Mouse (Mus musculus) midbrain, embryonic 16.5 days (tissue): Measurements from ENCODE around the gene Trim30a. TPM values are rescaled to one million over a fixed set of nuclear protein-coding genes. Genes with fewer than 3 reads are reported as not detected.
"Not testable (repeated sequence)": the region's sequence is repeated elsewhere in the genome, so short reads cannot be mapped to it uniquely, and the experiment has no call there.

Source experiments
- ATAC-seq: fragments of 200-750 bp; cut with Nextera tagmentation; 2 replicates; pipeline ENCODE4 v1.8.0; 2017; ENCODE audit warnings: moderate TSS enrichment
- H3K27ac ChIP-seq: fragments of 300-500 bp; sonication (generic); 2 replicates; pipeline ENCODE4 v1.5.1; 2014; ENCODE audit warnings: mild to moderate bottlenecking, low read length, mixed read lengths
- H3K27me3 ChIP-seq: fragments of 300-500 bp; sonication (generic); 2 replicates; pipeline ENCODE4 v1.6.1; 2014; ENCODE audit warnings: low read depth, low read length, mixed read lengths; ENCODE audit not compliant: control insufficient read depth, insufficient read depth
- H3K36me3 ChIP-seq: fragments of 300-500 bp; sonication (generic); 2 replicates; pipeline ENCODE4 v1.6.1; 2014; ENCODE audit warnings: mild to moderate bottlenecking, low read length, moderate library complexity, mixed read lengths; ENCODE audit not compliant: control insufficient read depth, insufficient read depth
- H3K4me1 ChIP-seq: fragments of 300-500 bp; sonication (generic); 2 replicates; pipeline ENCODE4 v1.6.1; 2014; ENCODE audit warnings: mild to moderate bottlenecking, low read length, mixed read lengths; ENCODE audit not compliant: control insufficient read depth, insufficient read depth
- H3K4me2 ChIP-seq: fragments of 300-500 bp; sonication (generic); 2 replicates; pipeline ENCODE4 v1.6.1; 2014; ENCODE audit warnings: mild to moderate bottlenecking, low read length, mixed read lengths
- H3K4me3 ChIP-seq: fragments of 300-500 bp; sonication (generic); 2 replicates; pipeline ENCODE4 v1.5.1; 2014; ENCODE audit warnings: low read depth, mild to moderate bottlenecking, low read length, moderate library complexity, mixed read lengths
- H3K9ac ChIP-seq: fragments of 300-500 bp; sonication (generic); 2 replicates; pipeline ENCODE4 v1.6.1; 2014; ENCODE audit warnings: low read depth, low read length, mixed read lengths
- H3K9me3 ChIP-seq: fragments of 300-500 bp; sonication (generic); replicated peaks from 2 replicates; pipeline ENCODE4 v1.6.1; 2014; ENCODE audit warnings: mild to moderate bottlenecking, low read length, mixed read lengths; ENCODE audit not compliant: control insufficient read depth, poor library complexity, severe bottlenecking
- WGBS: fragments of 180-500 bp; shearing (Covaris S2); extraction: QIAGEN DNeasy Blood & Tissue Kit; methylation state at CpG from one replicate; pipeline ENCODE4 v1.1.7; 2014; 5-methylcytosine and 5-hydroxymethylcytosine counted together
- polyA plus RNA-seq: library from polyadenylated mRNA; unstranded; fragments of >200 nt; fragmentation: Nextera tagmentation; extraction: Ambion mirVana; gene quantifications from 2 replicates; pipeline ENCODE4 v1.2.1, GENCODE M21; 2015

Gene Trim30a
- 0.42 and 0.48 TPM in 2 replicates for polyA plus RNA-seq

DNA sequence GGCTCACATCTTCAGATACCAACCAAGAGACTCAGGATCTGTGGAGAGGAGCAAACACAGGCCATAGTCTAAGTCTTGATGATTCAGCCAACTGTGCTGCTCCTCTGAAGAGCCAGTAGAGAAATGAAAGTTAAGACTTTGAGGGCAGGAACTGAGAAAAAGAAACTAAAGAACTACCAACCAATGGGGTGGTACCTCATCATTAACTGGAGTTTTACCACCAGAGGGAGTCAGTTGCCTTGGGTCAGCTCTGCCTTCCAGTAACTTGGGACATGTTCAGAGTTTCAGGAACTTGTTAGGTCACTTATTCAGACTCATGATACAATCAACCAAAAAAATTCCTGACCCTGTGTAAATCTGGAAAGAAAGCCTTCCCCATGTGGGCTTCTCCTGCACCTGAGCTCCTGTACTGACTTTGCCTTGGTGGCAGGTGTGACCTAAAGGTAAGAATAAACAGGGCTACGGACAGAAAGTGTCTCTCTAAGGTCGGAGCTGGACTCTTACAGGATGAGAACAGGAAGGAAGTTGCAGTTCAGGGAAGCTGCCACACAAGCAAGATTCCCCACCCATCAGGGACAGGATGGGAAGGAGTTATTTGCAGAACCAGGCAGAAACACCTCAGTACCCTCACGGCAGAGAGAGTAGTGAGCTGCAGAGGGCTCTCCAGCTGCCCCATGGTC, at the start of gene Trim30a:
Gene Trim30a (minus strand): TSS at position 129 of the 680 bp plus-strand sequence.
- H3K36me3 ChIP-seq: no peaks in the 10 kb centered on the region
- no peak within 1 kb of the TSS for H3K4me3 ChIP-seq
- 87% methylated on average over 3 of the region's 3 CpGs for WGBS
- ATAC-seq: no peak
- no peak within 1 kb of the TSS for H3K27ac ChIP-seq
- no peak within 1 kb of the TSS for H3K4me2 ChIP-seq
- no peaks in the 10 kb centered on the region for H3K4me1 ChIP-seq
- no peak within 1 kb of the TSS for H3K9ac ChIP-seq
- H3K9me3 ChIP-seq: no peaks in the 10 kb centered on the region
- no peaks in the 10 kb centered on the region for H3K27me3 ChIP-seq

DNA sequence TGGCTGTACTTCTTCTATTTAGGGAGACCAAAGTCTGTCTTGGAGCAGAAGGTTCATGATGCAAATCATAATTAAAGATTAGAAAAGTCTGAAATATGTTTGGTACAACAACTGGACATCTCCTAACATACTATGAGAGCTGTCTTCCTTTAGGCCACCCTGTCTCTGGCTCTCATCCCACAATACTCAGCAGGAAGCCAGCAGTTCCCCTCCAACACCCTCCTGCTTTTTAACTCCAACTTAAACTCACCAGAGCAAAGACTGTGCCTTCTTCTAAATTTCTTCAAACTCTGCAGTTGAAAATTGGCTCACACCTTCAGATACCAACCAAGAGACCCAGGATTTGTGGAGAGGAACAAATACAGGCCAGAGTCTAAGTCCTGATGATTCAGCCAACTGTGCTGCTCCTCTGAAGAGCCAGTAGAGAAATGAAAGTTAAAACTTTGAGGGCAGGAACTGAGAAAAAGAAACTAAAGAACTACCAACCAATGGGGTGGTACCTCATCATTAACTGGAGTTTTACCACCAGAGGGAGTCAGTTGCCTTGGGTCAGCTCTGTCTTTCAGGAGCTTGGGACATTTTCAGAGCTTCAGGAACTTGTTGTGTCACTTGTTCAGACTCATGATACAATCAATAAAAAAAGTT, 42.5 kb upstream of the Trim30a start, which contains the start of gene Trim30d:
Gene Trim30d (minus strand): TSS at position 429 of the 645 bp plus-strand sequence.
- ATAC-seq, H3K27ac ChIP-seq, H3K36me3 ChIP-seq, H3K9me3 ChIP-seq, H3K4me1 ChIP-seq, H3K27me3 ChIP-seq, H3K4me3 ChIP-seq, H3K4me2 ChIP-seq, H3K9ac ChIP-seq: not testable (repeated sequence)

DNA sequence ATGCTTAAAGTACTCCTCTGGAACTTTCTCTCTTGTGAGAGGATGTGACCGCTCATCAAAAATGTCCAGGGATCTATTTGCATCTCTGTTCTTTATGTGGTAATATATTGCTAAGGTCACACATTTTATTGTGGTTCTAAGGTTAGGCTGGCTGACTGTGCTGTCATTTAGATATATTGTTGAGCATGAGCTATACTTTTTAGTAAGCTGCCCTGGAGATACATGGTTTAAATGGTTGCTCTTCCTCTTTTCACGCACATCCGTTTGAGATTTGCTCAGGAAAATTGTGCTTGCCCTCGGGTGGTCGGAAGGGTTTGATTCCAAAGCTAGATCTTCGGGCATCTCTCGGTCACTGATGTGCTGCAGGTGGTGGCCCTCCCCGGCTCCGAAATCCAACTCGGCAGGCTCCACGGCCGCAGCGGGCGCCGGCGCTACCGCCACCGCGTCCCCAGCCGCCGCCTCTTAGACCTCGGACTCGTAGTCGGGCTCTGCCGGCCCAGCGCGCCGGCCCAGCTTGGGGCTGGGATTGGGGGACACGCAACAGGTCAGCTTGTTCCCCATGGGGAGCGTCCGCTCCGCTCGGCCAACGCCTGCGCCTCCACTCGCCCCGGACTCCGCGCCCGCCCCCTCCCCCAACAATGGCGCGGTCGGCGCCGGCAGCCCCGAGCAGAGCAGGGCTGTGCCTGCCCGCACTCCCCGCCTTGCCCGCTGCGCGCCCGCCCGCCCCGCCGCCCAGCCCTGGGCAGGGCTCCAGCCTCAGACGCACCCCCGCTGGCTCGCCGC, 36.8 kb upstream of the Trim30a start:
- peak; percentile 97 for ATAC-seq
- 2% methylated on average over 44 of the region's 59 CpGs for WGBS
- H3K36me3 ChIP-seq: no peaks in the 10 kb centered on the region
- H3K9ac ChIP-seq: peak overlapping the region; percentile 62
- H3K27me3 ChIP-seq: no peaks in the 10 kb centered on the region
- H3K4me3 ChIP-seq: peak overlapping the region; percentile 52
- peak overlapping the region; percentile 58 for H3K4me2 ChIP-seq
- H3K27ac ChIP-seq: no peak overlapping the region
- H3K4me1 ChIP-seq: no peaks in the 10 kb centered on the region
- no peaks in the 10 kb centered on the region for H3K9me3 ChIP-seq

DNA sequence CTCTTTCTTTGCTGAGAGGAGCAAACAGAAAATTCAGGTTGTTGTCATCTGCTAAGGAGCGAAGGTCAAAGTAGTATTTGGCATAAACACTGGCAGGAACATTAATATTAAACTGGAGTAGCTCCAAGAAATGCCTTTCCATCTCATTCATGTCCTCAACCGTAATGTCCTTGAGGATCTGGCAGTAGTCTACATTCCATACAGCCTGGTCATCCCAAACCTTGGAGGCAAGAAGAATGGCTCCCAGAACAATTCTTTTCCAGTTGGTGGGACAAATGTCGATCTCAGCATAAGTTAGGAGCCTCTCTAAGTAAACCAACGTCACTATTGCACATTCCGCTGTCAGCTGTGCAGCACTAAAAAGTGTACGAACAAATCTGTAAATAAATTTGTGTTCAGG, 36.2 kb upstream of the Trim30a start:
- H3K4me1 ChIP-seq, ATAC-seq, H3K36me3 ChIP-seq, H3K4me3 ChIP-seq, H3K27me3 ChIP-seq, H3K27ac ChIP-seq, H3K9ac ChIP-seq, H3K9me3 ChIP-seq, H3K4me2 ChIP-seq: not testable (repeated sequence)
- 74% methylated on average over 6 of the region's 6 CpGs for WGBS

DNA sequence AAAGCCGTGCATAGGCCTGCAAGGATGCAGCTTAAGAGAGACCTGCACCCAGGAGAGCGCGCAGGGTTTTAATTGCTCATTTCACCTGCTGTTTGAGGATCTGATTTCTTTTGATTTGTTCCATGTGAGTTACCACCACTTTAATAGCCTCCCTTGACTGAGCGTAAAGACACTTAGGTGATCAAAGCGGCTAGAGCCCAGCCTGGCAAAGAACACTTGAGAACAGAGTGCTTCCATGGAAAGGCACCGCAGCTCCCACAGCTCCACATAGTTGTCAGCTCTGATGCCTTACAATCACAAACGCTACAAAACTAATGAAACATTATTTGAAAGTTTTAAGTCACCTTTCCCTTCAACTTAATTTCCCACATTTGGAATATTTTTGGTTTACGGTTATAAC, 34.5 kb upstream of the Trim30a start:
- not testable (repeated sequence) for H3K4me1 ChIP-seq, H3K4me3 ChIP-seq, H3K9ac ChIP-seq, H3K9me3 ChIP-seq, H3K4me2 ChIP-seq, H3K27me3 ChIP-seq, H3K27ac ChIP-seq, H3K36me3 ChIP-seq
- WGBS: 46% methylated on average over 6 of the region's 8 CpGs
- peak; percentile 42; the same call in 1 of the 2 replicates for ATAC-seq

DNA sequence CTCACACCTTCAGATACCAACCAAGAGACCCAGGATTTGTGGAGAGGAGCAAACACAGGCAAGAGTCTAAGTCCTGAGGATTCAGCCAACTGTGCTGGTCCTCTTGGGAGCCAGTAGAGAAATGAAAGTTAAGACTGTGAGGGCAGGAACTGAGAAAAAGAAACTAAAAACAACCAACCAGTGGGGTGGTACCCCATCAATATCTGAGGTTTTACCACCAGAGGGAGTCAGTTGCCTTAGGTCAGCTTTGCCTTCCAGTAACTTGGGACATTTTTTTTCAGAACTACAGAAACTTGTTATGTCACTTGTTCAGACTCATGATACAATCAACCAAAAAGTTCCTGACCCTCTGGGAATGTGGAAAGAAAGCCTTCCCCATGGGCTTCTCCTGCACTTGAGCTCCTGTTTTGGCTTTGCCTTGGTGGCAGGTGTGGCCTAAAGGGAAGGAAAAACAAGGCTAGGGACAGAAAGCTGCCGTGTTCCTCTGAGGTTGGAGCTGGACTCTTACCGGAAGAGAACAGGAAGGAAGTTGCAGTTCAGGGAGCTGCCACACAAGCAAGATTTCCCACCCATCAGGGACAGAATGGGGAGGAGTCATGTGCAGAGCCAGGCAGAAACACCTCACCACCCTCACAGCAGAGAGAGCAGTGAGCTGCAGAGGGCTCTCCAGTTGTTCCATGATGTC, 18.9 kb downstream of the Trim30a start:
- no peak overlapping the region for H3K27ac ChIP-seq
- no peaks in the 10 kb centered on the region for H3K36me3 ChIP-seq
- H3K4me1 ChIP-seq: no peaks in the 10 kb centered on the region
- H3K9ac ChIP-seq: no peak overlapping the region
- H3K4me3 ChIP-seq: no peak overlapping the region
- no peak for ATAC-seq
- H3K9me3 ChIP-seq: no peaks in the 10 kb centered on the region
- no peaks in the 10 kb centered on the region for H3K27me3 ChIP-seq
- 80% methylated on average over 2 of the region's 2 CpGs for WGBS
- H3K4me2 ChIP-seq: no peak overlapping the region

DNA sequence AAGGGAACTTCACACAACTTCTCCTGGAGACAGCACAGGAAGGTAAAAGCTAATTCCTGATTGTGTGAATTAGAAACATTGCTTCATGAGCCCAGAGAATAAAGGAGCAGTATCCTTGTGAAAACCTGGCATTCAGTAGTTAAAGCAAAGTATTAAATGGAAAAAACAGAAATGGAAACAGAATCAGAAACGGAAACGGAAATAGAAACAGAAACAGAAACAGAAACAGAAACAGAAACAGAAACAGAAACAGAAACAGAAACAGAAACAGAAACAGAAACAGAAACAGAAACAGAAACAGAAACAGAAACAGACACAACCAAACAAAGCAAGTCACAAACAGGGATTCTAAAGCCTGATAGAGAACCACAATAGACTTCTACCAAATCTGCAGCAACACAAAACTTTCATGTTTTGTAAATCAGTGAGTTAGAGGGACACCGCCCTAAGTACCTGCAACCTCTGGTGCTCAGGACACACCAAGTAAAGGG, 60.5 kb downstream of the Trim30a start:
- no peak for ATAC-seq
- no peak overlapping the region for H3K9ac ChIP-seq
- H3K36me3 ChIP-seq: no peaks in the 10 kb centered on the region
- H3K27ac ChIP-seq: no peak overlapping the region
- no peaks in the 10 kb centered on the region for H3K27me3 ChIP-seq
- H3K4me3 ChIP-seq: no peak overlapping the region
- H3K9me3 ChIP-seq: no peaks in the 10 kb centered on the region
- no peak overlapping the region for H3K4me2 ChIP-seq
- H3K4me1 ChIP-seq: no peaks in the 10 kb centered on the region
- over 99% methylated on average over 3 of the region's 3 CpGs for WGBS

DNA sequence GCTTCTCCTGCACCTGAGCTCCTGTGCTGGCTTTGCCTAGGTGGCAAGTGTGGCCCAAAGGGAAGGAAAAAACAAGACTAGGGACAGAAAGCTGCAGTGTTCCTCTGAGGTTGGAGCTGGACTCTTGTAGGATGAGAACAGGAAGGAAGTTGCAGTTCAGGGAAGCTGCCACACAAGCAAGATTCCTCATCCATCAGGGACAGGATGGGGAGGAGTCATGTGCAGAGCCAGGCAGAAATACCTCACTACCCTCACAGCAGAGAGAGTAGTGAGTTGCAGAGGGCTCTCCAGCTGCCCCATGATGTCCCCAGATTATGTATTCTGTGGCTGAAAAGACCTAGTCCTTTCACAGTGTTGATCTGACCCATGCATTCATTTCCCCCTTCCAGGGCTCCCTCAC, 63.9 kb downstream of the Trim30a start:
- H3K27ac ChIP-seq: no peak overlapping the region
- no peak overlapping the region for H3K4me2 ChIP-seq
- H3K4me3 ChIP-seq: no peak overlapping the region
- H3K9ac ChIP-seq: no peak overlapping the region
- no peaks in the 10 kb centered on the region for H3K4me1 ChIP-seq
- H3K27me3 ChIP-seq: no peaks in the 10 kb centered on the region
- no peak for ATAC-seq
- no peaks in the 10 kb centered on the region for H3K9me3 ChIP-seq
- no peaks in the 10 kb centered on the region for H3K36me3 ChIP-seq
